8 mouse cellular contexts compared by ENCODE assay signal in genomic region chr19:27429745-27430251, GRCm38 (mm10). TPM values are rescaled to one million over a fixed set of nuclear protein-coding genes. Genes with fewer than 3 reads are reported as not detected.
DNase-seq lines count a peak whose midpoint lies in the region; ATAC-seq and TF ChIP-seq lines count a peak whose summit lies in the region.

Pum3 (minus strand) TSS chr19:27429825.

- peak; percentile 95 for TF ChIP-seq EP300 in lung, postnatal 0 days (IDR thresholded peaks at IDR 0.05)

- no peaks in the 10 kb centered on the region for H3K27me3 ChIP-seq in hindbrain, embryonic 10.5 days (ENCODE audit: insufficient read depth, poor library complexity, severe bottlenecking)
- no peaks in the 10 kb centered on the region for H3K27me3 ChIP-seq in lung, postnatal 0 days (replicated peaks; ENCODE audit: insufficient read depth, low read length)

- under 1% methylated on average over 40 of the region's 40 CpGs for WGBS in hindbrain, embryonic 10.5 days
- WGBS in lung, postnatal 0 days = under 1% methylated on average over 40 of the region's 40 CpGs

- H3K27ac ChIP-seq in hindbrain, embryonic 10.5 days = peak within 1 kb of the TSS; percentile 93
- peak within 1 kb of the TSS; percentile 92 for H3K27ac ChIP-seq in lung, postnatal 0 days (ENCODE audit: low read length)

- peak within 1 kb of the TSS; percentile 72 for H3K9ac ChIP-seq in lung, postnatal 0 days (replicated peaks; ENCODE audit: low read depth)

- H3K36me3 ChIP-seq in hindbrain, embryonic 10.5 days = peaks cover 14% of the 10 kb centered on the region
- H3K36me3 ChIP-seq in lung, postnatal 0 days (ENCODE audit: insufficient read depth, low read length) = 0 out of 2 replicates have a peak, but pooled peaks cover 8% of the 10 kb centered on the region

- peak; percentile 97 for DNase-seq in MN1 (ENCODE audit: low spot score)
- DNase-seq in cerebellum, adult 9-10 months = peak; percentile 99
- peak; percentile 96 for DNase-seq in hindbrain, embryonic 10.5 days (ENCODE audit: low spot score)
- peak; percentile 99 for DNase-seq in layer of hippocampus, adult 9-11 months
- DNase-seq in lung, postnatal 0 days (ENCODE audit: low spot score) = peak; percentile 100
- DNase-seq in ovary, postnatal 14 days (ENCODE audit: low spot score) = peak; percentile 90
- DNase-seq in thymus, postnatal 14 days = peak; percentile 94

- H3K9me3 ChIP-seq in hindbrain, embryonic 10.5 days = no peaks in the 10 kb centered on the region
- H3K9me3 ChIP-seq in lung, postnatal 0 days (ENCODE audit: low read length) = no peaks in the 10 kb centered on the region

- H3K4me2 ChIP-seq in lung, postnatal 0 days (replicated peaks; ENCODE audit: low read depth, low read length) = peak within 1 kb of the TSS; percentile 85

- peak; percentile 96 for ATAC-seq in frontal cortex, adult (ENCODE audit: low TSS enrichment)
- ATAC-seq in lung, postnatal 0 days = peak; percentile 98

- H3K4me3 ChIP-seq in hindbrain, embryonic 10.5 days = peak within 1 kb of the TSS; percentile 88
- peak within 1 kb of the TSS; percentile 86 for H3K4me3 ChIP-seq in lung, postnatal 0 days (ENCODE audit: low read depth, low read length)

- no peak for TF ChIP-seq CTCF in lung, postnatal 0 days (IDR thresholded peaks at IDR 0.05)

- peaks cover 22% of the 10 kb centered on the region for H3K4me1 ChIP-seq in hindbrain, embryonic 10.5 days (replicated peaks)
- H3K4me1 ChIP-seq in lung, postnatal 0 days (ENCODE audit: insufficient read depth, low read depth, low read length) = peaks cover 12% of the 10 kb centered on the region; the same call in 1 of the 2 replicates

RNA-seq across cellular contexts. Expression of gene Pum3, which starts in this region (rescaled TPM):
- polyA plus RNA-seq in hindbrain, embryonic 10.5 days (2016; fragmentation: Nextera tagmentation; extraction: Ambion mirVana) = 56.0 and 79.4 TPM in 2 replicates
- polyA plus RNA-seq in lung, postnatal 0 days (2015; fragmentation: Nextera tagmentation; extraction: Ambion mirVana) = 41.1 and 47.9 TPM in 2 replicates

Comparison
In these comparisons a context has a peak if more than half of its experiments do, and no peak if none do; other contexts are left out.
1. Peak in every context shown above with its lines: DNase-seq, ATAC-seq, H3K4me3 ChIP-seq and H3K27ac ChIP-seq.